Mouse (Mus musculus): Measurements from ENCODE around the gene Tysnd1.

Tysnd1 gene

GRCm38 (mm10) chr10:61738126-61738525 is 42.8 kb downstream of the Tysnd1 start:
- no peak for DNase-seq (ENCODE audit: low read depth)

- no peak for DNase-seq (ENCODE audit: low read depth)
Observed at GRCm38 (mm10) chr10:61741306-61741705, 46.0 kb downstream of the Tysnd1 start.

- no peak for DNase-seq (ENCODE audit: low read depth)
Observed at GRCm38 (mm10) chr10:61741873-61742272, 46.6 kb downstream of the Tysnd1 start.

GRCm38 (mm10) chr10:61742336-61742735 is 47.0 kb downstream of the Tysnd1 start:
- DNase-seq (ENCODE audit: low read depth) = no peak

- DNase-seq (ENCODE audit: low read depth) = no peak
Observed at GRCm38 (mm10) chr10:61745133-61745532, 49.8 kb downstream of the Tysnd1 start.

- no peak for DNase-seq (ENCODE audit: low read depth)
Observed at GRCm38 (mm10) chr10:61747302-61747701, 52.0 kb downstream of the Tysnd1 start.

GRCm38 (mm10) chr10:61750014-61750413 is 54.7 kb downstream of the Tysnd1 start:
- DNase-seq (ENCODE audit: low read depth) = no peak

- no peak for DNase-seq (ENCODE audit: low read depth)
Observed at GRCm38 (mm10) chr10:61751534-61752219, 56.4 kb downstream of the Tysnd1 start.

Measured in c-Kit-positive CD71-negative TER-119-negative erythroid progenitor cells, embryonic 14.5 days (primary cell).